25 mouse cellular contexts compared by ENCODE assay signal in the genomic region with DNA sequence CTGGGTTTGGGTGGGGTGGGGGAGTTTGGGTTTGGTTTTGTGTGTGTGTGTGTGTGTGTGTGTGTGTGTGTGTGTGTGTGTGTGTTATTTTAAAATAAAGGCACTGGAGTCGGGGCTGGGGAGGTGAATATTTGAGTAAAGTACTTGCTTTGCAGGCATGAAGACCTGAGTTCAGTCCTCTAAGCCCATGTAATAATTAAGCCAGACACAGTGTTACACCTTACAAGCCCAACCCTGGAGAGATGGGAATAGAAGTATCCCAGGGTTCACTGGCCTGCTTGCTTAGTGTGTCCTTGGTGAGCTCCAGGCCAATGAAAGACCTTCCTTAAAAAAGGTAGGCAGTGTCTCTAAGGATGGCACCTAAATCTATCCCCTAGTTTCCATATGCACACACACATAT.
"Had no signal": no experiment of that assay in that cellular context is flagged by ENCODE, and none has a peak within 500 bp of the region (broad histone marks: within the 10 kb centered on the region; RNA-seq: fewer than 3 reads in every experiment).

No protein-coding gene starts in this region.

- H3K4me3 ChIP-seq: embryonic facial prominence, embryonic 10.5 days; embryonic facial prominence, embryonic 12.5 days; embryonic facial prominence, embryonic 13.5 days; embryonic facial prominence, embryonic 15.5 days; erythroblast, embryonic 14.5 days; forebrain, embryonic 10.5 days; forebrain, embryonic 12.5 days; forebrain, embryonic 13.5 days; forebrain, embryonic 15.5 days; gastrocnemius, adult 2 months had no signal

- H3K9ac ChIP-seq: embryonic facial prominence, embryonic 12.5 days; embryonic facial prominence, embryonic 13.5 days; embryonic facial prominence, embryonic 15.5 days; forebrain, embryonic 12.5 days; forebrain, embryonic 13.5 days; forebrain, embryonic 15.5 days; forebrain, postnatal 0 days had no signal

- H3K27me3 ChIP-seq: embryonic facial prominence, embryonic 12.5 days; embryonic facial prominence, embryonic 13.5 days; embryonic facial prominence, embryonic 15.5 days; forebrain, embryonic 12.5 days; forebrain, embryonic 13.5 days; forebrain, embryonic 15.5 days had no signal

- DNase-seq: cerebellum, adult 18-20 months; cerebellum, adult 2 months; cerebellum, adult 8-10 months; cerebellum, adult 9-10 months; cerebellum, adult 9-11 months; cerebellum, postnatal 14 days; cerebellum, postnatal 25 days; cerebellum, postnatal 36 days; embryo, embryonic 11 days; forebrain, postnatal 0 days; gastrocnemius, adult 2 months; gastrocnemius, postnatal 10 days; gastrocnemius, postnatal 36 days; heart, adult 11 months had no signal

- H3K4me1 ChIP-seq: embryonic facial prominence, embryonic 10.5 days; embryonic facial prominence, embryonic 12.5 days; embryonic facial prominence, embryonic 13.5 days; embryonic facial prominence, embryonic 15.5 days; forebrain, embryonic 12.5 days; forebrain, embryonic 13.5 days; forebrain, embryonic 15.5 days had no signal

- H3K4me2 ChIP-seq: embryonic facial prominence, embryonic 12.5 days; embryonic facial prominence, embryonic 13.5 days; embryonic facial prominence, embryonic 15.5 days; forebrain, embryonic 12.5 days; forebrain, embryonic 13.5 days; forebrain, embryonic 15.5 days had no signal

- ATAC-seq: forebrain, embryonic 13.5 days; forebrain, embryonic 14.5 days; forebrain, embryonic 15.5 days; forebrain, embryonic 16.5 days; forebrain, postnatal 0 days had no signal

- H3K36me3 ChIP-seq: embryonic facial prominence, embryonic 10.5 days; embryonic facial prominence, embryonic 12.5 days; embryonic facial prominence, embryonic 13.5 days; embryonic facial prominence, embryonic 15.5 days; forebrain, embryonic 10.5 days; forebrain, embryonic 12.5 days; forebrain, embryonic 15.5 days had no signal

- H3K27ac ChIP-seq: embryonic facial prominence, embryonic 10.5 days; embryonic facial prominence, embryonic 12.5 days; embryonic facial prominence, embryonic 13.5 days; embryonic facial prominence, embryonic 15.5 days; forebrain, embryonic 10.5 days; forebrain, embryonic 12.5 days; forebrain, embryonic 13.5 days; forebrain, embryonic 15.5 days; gastrocnemius, adult 2 months had no signal

- H3K9me3 ChIP-seq: embryonic facial prominence, embryonic 10.5 days; embryonic facial prominence, embryonic 12.5 days; embryonic facial prominence, embryonic 13.5 days; embryonic facial prominence, embryonic 15.5 days; forebrain, embryonic 10.5 days; forebrain, embryonic 12.5 days; forebrain, embryonic 13.5 days; forebrain, embryonic 15.5 days had no signal
